Mouse (Mus musculus) kidney, adult 2 months (tissue): ENCODE measurements around the gene Erg.

Experiments
- CTCF ChIP-seq: fragments of 200-500 bp; conservative IDR thresholded peaks from 2 replicates; pipeline ENCODE4 v1.5.1; 2011; ENCODE audit warnings: low read depth, mild to moderate bottlenecking, control low read depth, low read length, moderate library complexity, mixed read lengths; ENCODE audit not compliant: insufficient read depth, insufficient read length
- POLR2A ChIP-seq: fragments of 200-500 bp; IDR thresholded peaks from one replicate; pipeline ENCODE4 v1.6.1; 2011; ENCODE audit warnings: low read depth, low read length, control low read depth

GRCm38 (mm10) chr16:95446368-95446767 is 140.0 kb downstream of the Erg start:
- no peak for TF ChIP-seq CTCF
- TF ChIP-seq POLR2A = no peak
